Mouse (Mus musculus): ENCODE measurements at regions not wholly inside any gene's neighbourhood (a gene's known extent, or its start where the extent isn't known, plus 50 kb on each side); places are given as distances from the start of the nearest gene placed in this dataset.

- no peak for DNase-seq (ENCODE audit: low read depth, low spot score)
- no peaks in the 10 kb centered on the region for H3K9me3 ChIP-seq (ENCODE audit: control insufficient read depth, insufficient read depth, low read depth, low read length)
- H3K36me3 ChIP-seq (ENCODE audit: control insufficient read depth, insufficient read depth, low read length, poor library complexity, severe bottlenecking) = no peaks in the 10 kb centered on the region
- H3K27ac ChIP-seq (ENCODE audit: insufficient read depth, low read depth, low read length, poor library complexity, severe bottlenecking) = no peak overlapping the region
- no peak overlapping the region for H3K9ac ChIP-seq (ENCODE audit: insufficient read depth, low read depth, low read length, poor library complexity, severe bottlenecking)
- H3K4me1 ChIP-seq (ENCODE audit: control insufficient read depth in 2 of 2, insufficient read depth in 2 of 2, low read length in 2 of 2, poor library complexity in 1 of 2) = no peaks in the 10 kb centered on the region
- no peak overlapping the region for H3K4me3 ChIP-seq (ENCODE audit: insufficient read depth in 1 of 2, low read depth in 1 of 2, low read length in 2 of 2, poor library complexity in 1 of 2, severe bottlenecking in 1 of 2)
- in situ Hi-C loops (cut with MboI; ENCODE audit: low sequenced_read_pairs in 2 of 2, unreplicated experiment in 2 of 2) = no loop called here
- TF ChIP-seq MAFK (IDR thresholded peaks at IDR 0.05; ENCODE audit: insufficient read depth, low read depth, low read length) = no peak
- no peak for TF ChIP-seq ZNF384 (IDR thresholded peaks at IDR 0.05; ENCODE audit: low read depth, low read length)
- TF ChIP-seq ZC3H11A (IDR thresholded peaks at IDR 0.05; ENCODE audit: borderline replicate concordance, low read depth, low read length) = no peak
- TF ChIP-seq CHD2 (IDR thresholded peaks at IDR 0.05; ENCODE audit: low read depth, low read length) = no peak
- no peak for TF ChIP-seq HCFC1 (IDR thresholded peaks at IDR 0.05; ENCODE audit: borderline replicate concordance, insufficient read depth, low read length)
These were observed 112.9 kb upstream of the Mycn start for GRCm38 (mm10) chr12:13054611-13055010.

GRCm38 (mm10) chr12:13053746-13054145 lies 112.0 kb upstream of the Mycn start:
- no peak overlapping the region for H3K27ac ChIP-seq (ENCODE audit: insufficient read depth, low read depth, low read length, poor library complexity, severe bottlenecking)
- in situ Hi-C loops (cut with MboI; ENCODE audit: low sequenced_read_pairs in 2 of 2, unreplicated experiment in 2 of 2) = no loop called here

GRCm38 (mm10) chr12:13052845-13053623 lies 111.3 kb upstream of the Mycn start:
- no peak for DNase-seq (ENCODE audit: low read depth, low spot score)
- H3K4me1 ChIP-seq (ENCODE audit: control insufficient read depth in 2 of 2, insufficient read depth in 2 of 2, low read length in 2 of 2, poor library complexity in 1 of 2) = no peaks in the 10 kb centered on the region
- H3K9ac ChIP-seq (ENCODE audit: insufficient read depth, low read depth, low read length, poor library complexity, severe bottlenecking) = no peak overlapping the region
- TF ChIP-seq CHD2 (IDR thresholded peaks at IDR 0.05; ENCODE audit: low read depth, low read length) (no peak), ZC3H11A (IDR thresholded peaks at IDR 0.05; ENCODE audit: borderline replicate concordance, low read depth, low read length) (no peak), ZNF384 (IDR thresholded peaks at IDR 0.05; ENCODE audit: low read depth, low read length) (no peak), MAFK (IDR thresholded peaks at IDR 0.05; ENCODE audit: insufficient read depth, low read depth, low read length) (no peak), HCFC1 (IDR thresholded peaks at IDR 0.05; ENCODE audit: borderline replicate concordance, insufficient read depth, low read length) (no peak)
- H3K27ac ChIP-seq (ENCODE audit: insufficient read depth, low read depth, low read length, poor library complexity, severe bottlenecking) = no peak overlapping the region
- H3K36me3 ChIP-seq (ENCODE audit: control insufficient read depth, insufficient read depth, low read length, poor library complexity, severe bottlenecking) = no peaks in the 10 kb centered on the region
- H3K4me3 ChIP-seq (ENCODE audit: insufficient read depth in 1 of 2, low read depth in 1 of 2, low read length in 2 of 2, poor library complexity in 1 of 2, severe bottlenecking in 1 of 2) = no peak overlapping the region
- no peaks in the 10 kb centered on the region for H3K9me3 ChIP-seq (ENCODE audit: control insufficient read depth, insufficient read depth, low read depth, low read length)
- in situ Hi-C loops (cut with MboI; ENCODE audit: low sequenced_read_pairs in 2 of 2, unreplicated experiment in 2 of 2) = no loop called here

More at GRCm38 (mm10) chr12:13053746-13054145, 112.0 kb upstream of the Mycn start:
- no peaks in the 10 kb centered on the region for H3K4me1 ChIP-seq (ENCODE audit: control insufficient read depth in 2 of 2, insufficient read depth in 2 of 2, low read length in 2 of 2, poor library complexity in 1 of 2)
- TF ChIP-seq ZC3H11A (IDR thresholded peaks at IDR 0.05; ENCODE audit: borderline replicate concordance, low read depth, low read length) = no peak
- no peak for TF ChIP-seq HCFC1 (IDR thresholded peaks at IDR 0.05; ENCODE audit: borderline replicate concordance, insufficient read depth, low read length)
- H3K4me3 ChIP-seq (ENCODE audit: insufficient read depth in 1 of 2, low read depth in 1 of 2, low read length in 2 of 2, poor library complexity in 1 of 2, severe bottlenecking in 1 of 2) = no peak overlapping the region
- H3K36me3 ChIP-seq (ENCODE audit: control insufficient read depth, insufficient read depth, low read length, poor library complexity, severe bottlenecking) = no peaks in the 10 kb centered on the region
- H3K9ac ChIP-seq (ENCODE audit: insufficient read depth, low read depth, low read length, poor library complexity, severe bottlenecking) = no peak overlapping the region
- no peaks in the 10 kb centered on the region for H3K9me3 ChIP-seq (ENCODE audit: control insufficient read depth, insufficient read depth, low read depth, low read length)
- no peak for DNase-seq (ENCODE audit: low read depth, low spot score)

DNA sequence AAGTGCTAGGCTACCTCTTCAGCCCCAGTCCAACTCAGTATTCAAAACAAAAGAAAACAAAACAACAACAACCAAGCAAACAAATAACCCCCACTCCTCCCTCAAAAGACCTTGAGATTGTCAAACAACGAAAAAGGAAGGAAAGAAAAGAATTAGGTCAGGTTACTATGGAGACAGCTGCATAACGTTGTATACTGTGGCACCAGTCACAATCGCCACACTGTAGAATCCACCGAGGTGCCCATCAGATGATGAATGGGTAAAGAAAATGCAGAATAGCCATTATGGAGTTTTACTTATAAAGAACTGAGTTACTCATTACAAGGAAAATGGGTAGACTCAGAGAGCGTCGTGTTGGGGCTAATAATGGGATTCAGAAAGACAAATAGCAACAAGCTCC lies 110.5 kb upstream of the Mycn start:
- no peak overlapping the region for H3K4me3 ChIP-seq (ENCODE audit: insufficient read depth in 1 of 2, low read depth in 1 of 2, low read length in 2 of 2, poor library complexity in 1 of 2, severe bottlenecking in 1 of 2)
- in situ Hi-C loops (cut with MboI; ENCODE audit: low sequenced_read_pairs in 2 of 2, unreplicated experiment in 2 of 2) = no loop called here
- no peaks in the 10 kb centered on the region for H3K9me3 ChIP-seq (ENCODE audit: control insufficient read depth, insufficient read depth, low read depth, low read length)
- no peak for DNase-seq (ENCODE audit: low read depth, low spot score)
- TF ChIP-seq HCFC1 (IDR thresholded peaks at IDR 0.05; ENCODE audit: borderline replicate concordance, insufficient read depth, low read length) = no peak
- TF ChIP-seq CHD2 (IDR thresholded peaks at IDR 0.05; ENCODE audit: low read depth, low read length) = no peak
- no peak for TF ChIP-seq MAFK (IDR thresholded peaks at IDR 0.05; ENCODE audit: insufficient read depth, low read depth, low read length)
- no peak for TF ChIP-seq ZC3H11A (IDR thresholded peaks at IDR 0.05; ENCODE audit: borderline replicate concordance, low read depth, low read length)
- TF ChIP-seq ZNF384 (IDR thresholded peaks at IDR 0.05; ENCODE audit: low read depth, low read length) = no peak
- no peak overlapping the region for H3K9ac ChIP-seq (ENCODE audit: insufficient read depth, low read depth, low read length, poor library complexity, severe bottlenecking)
- no peak overlapping the region for H3K27ac ChIP-seq (ENCODE audit: insufficient read depth, low read depth, low read length, poor library complexity, severe bottlenecking)
- no peaks in the 10 kb centered on the region for H3K36me3 ChIP-seq (ENCODE audit: control insufficient read depth, insufficient read depth, low read length, poor library complexity, severe bottlenecking)
- H3K4me1 ChIP-seq (ENCODE audit: control insufficient read depth in 2 of 2, insufficient read depth in 2 of 2, low read length in 2 of 2, poor library complexity in 1 of 2) = no peaks in the 10 kb centered on the region

Measured in ES-E14 (cell line).